13 mouse cellular contexts compared by ENCODE assay signal in the genomic region with DNA sequence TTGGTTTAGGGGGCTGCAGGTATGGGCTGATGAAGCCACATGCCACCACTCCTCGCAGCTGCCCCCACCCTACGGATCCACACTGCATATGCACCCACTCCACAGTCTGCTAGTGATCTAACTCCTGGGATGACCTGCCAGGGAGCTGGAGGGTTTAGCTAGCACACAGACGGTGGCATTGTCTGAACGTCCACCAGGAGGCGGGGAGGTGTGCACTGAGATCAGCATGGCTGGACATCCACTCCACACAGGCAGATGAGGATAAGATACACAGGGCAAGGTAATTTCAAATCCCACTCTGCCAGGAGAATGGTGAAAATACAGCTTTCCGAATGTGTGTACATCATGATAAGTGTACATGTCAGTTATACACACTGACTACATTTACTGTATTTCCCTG. TPM values are rescaled to one million over a fixed set of nuclear protein-coding genes. Genes with fewer than 3 reads are reported as not detected.
DNase-seq lines count a peak whose midpoint lies in the region; ATAC-seq and TF ChIP-seq lines count a peak whose summit lies in the region.
"Had no signal": no experiment of that assay in that cellular context is flagged by ENCODE, and none has a peak within 500 bp of the region (broad histone marks: within the 10 kb centered on the region; RNA-seq: fewer than 3 reads in every experiment).

No protein-coding gene starts in this region.

- DNase-seq in kidney, postnatal 4 days, result peak; percentile 13 to 17
- no peak for DNase-seq in ES-E14 (ENCODE audit: low read depth, low spot score)
- DNase-seq in liver, embryonic 13.5 days, result no peak
- no peak for DNase-seq in thymus, postnatal 10 days (ENCODE audit: low spot score in 2 of 2)
- DNase-seq in layer of hippocampus, adult 11-12 months (ENCODE audit: low spot score), result no peak
- DNase-seq: cerebellum, postnatal 25 days; kidney, postnatal 14 days; right cerebral cortex, postnatal 4 days had no signal

- TF ChIP-seq CTCF in E14TG2a.4 (conservative IDR thresholded peaks at IDR 0.05; ENCODE audit: low read length), result peak; percentile 31

- no peak overlapping the region for H3K9ac ChIP-seq in kidney, embryonic 16.5 days (replicated peaks; ENCODE audit: low read length)
- no peak overlapping the region for H3K9ac ChIP-seq in ES-E14 (ENCODE audit: insufficient read depth, low read depth, low read length, poor library complexity, severe bottlenecking)
- H3K9ac ChIP-seq in liver, embryonic 13.5 days, result no peak overlapping the region
- H3K9ac ChIP-seq: hindbrain, embryonic 14.5 days; stomach, embryonic 15.5 days had no signal

- 80% methylated on average over 6 of the region's 6 CpGs for WGBS in kidney, embryonic 16.5 days
- 65% methylated on average over 6 of the region's 6 CpGs for WGBS in liver, embryonic 13.5 days (ENCODE audit: insufficient replicate concordance)

- H3K27ac ChIP-seq in kidney, embryonic 16.5 days (ENCODE audit: low read length), result no peak overlapping the region
- no peak overlapping the region for H3K27ac ChIP-seq in ES-E14 (ENCODE audit: insufficient read depth, low read depth, low read length, poor library complexity, severe bottlenecking)
- no peak overlapping the region for H3K27ac ChIP-seq in liver, embryonic 13.5 days
- H3K27ac ChIP-seq: hindbrain, embryonic 14.5 days; stomach, embryonic 15.5 days had no signal

- H3K4me2 ChIP-seq in kidney, embryonic 16.5 days (replicated peaks; ENCODE audit: low read depth, low read length), result no peak overlapping the region
- H3K4me2 ChIP-seq in liver, embryonic 13.5 days, result no peak overlapping the region
- H3K4me2 ChIP-seq: hindbrain, embryonic 14.5 days; stomach, embryonic 15.5 days had no signal

- no peaks in the 10 kb centered on the region for H3K27me3 ChIP-seq in kidney, embryonic 16.5 days (ENCODE audit: insufficient read depth, low read length)
- H3K27me3 ChIP-seq in E14TG2a.4 (ENCODE audit: insufficient read depth, low read length), result no peaks in the 10 kb centered on the region
- H3K27me3 ChIP-seq in liver, embryonic 13.5 days, result no peaks in the 10 kb centered on the region
- H3K27me3 ChIP-seq: stomach, embryonic 15.5 days had no signal

- in situ Hi-C loops in ES-E14 (cut with MboI; ENCODE audit: low sequenced_read_pairs in 2 of 2, unreplicated experiment in 2 of 2), result no loop called here

- no peak for ATAC-seq in kidney, embryonic 16.5 days (ENCODE audit: low FRiP score, low TSS enrichment)
- ATAC-seq in liver, embryonic 13.5 days (ENCODE audit: low read depth), result peak; percentile 66

- H3K36me3 ChIP-seq in kidney, embryonic 16.5 days (ENCODE audit: insufficient read depth, low read length), result peaks cover 74% of the 10 kb centered on the region
- H3K36me3 ChIP-seq in E14TG2a.4 (ENCODE audit: insufficient read depth, low read length) (peaks cover 92% of the 10 kb centered on the region), ES-E14 (ENCODE audit: control insufficient read depth, insufficient read depth, low read length, poor library complexity, severe bottlenecking) (peaks cover 38% of the 10 kb centered on the region)
- H3K36me3 ChIP-seq in liver, embryonic 13.5 days, result peaks cover 88% of the 10 kb centered on the region

- H3K4me1 ChIP-seq in kidney, embryonic 16.5 days (ENCODE audit: insufficient read depth, low read length), result no peaks in the 10 kb centered on the region
- H3K4me1 ChIP-seq in E14TG2a.4 (replicated peaks; ENCODE audit: low read depth, low read length), result peaks cover 9% of the 10 kb centered on the region
- H3K4me1 ChIP-seq in ES-E14 (ENCODE audit: control insufficient read depth in 2 of 2, insufficient read depth in 2 of 2, low read length in 2 of 2, poor library complexity in 1 of 2), result no peaks in the 10 kb centered on the region
- no peaks in the 10 kb centered on the region; the same call in 1 of the 2 replicates for H3K4me1 ChIP-seq in liver, embryonic 13.5 days (replicated peaks)
- H3K4me1 ChIP-seq: stomach, embryonic 15.5 days had no signal

- no peak overlapping the region for H3K4me3 ChIP-seq in kidney, embryonic 16.5 days (ENCODE audit: low read length)
- H3K4me3 ChIP-seq in E14TG2a.4 (replicated peaks; ENCODE audit: low read length), result no peak overlapping the region
- H3K4me3 ChIP-seq in ES-E14 (ENCODE audit: insufficient read depth in 1 of 2, low read depth in 1 of 2, low read length in 2 of 2, poor library complexity in 1 of 2, severe bottlenecking in 1 of 2), result no peak overlapping the region
- H3K4me3 ChIP-seq in liver, embryonic 13.5 days (replicated peaks), result no peak overlapping the region
- H3K4me3 ChIP-seq: stomach, embryonic 15.5 days had no signal

- no peaks in the 10 kb centered on the region for H3K9me3 ChIP-seq in kidney, embryonic 16.5 days (ENCODE audit: low read length)
- no peaks in the 10 kb centered on the region for H3K9me3 ChIP-seq in E14TG2a.4 (ENCODE audit: low read length)
- H3K9me3 ChIP-seq in ES-E14 (ENCODE audit: control insufficient read depth, insufficient read depth, low read depth, low read length), result no peaks in the 10 kb centered on the region
- no peaks in the 10 kb centered on the region for H3K9me3 ChIP-seq in liver, embryonic 13.5 days (replicated peaks)
- H3K9me3 ChIP-seq: G1E; stomach, embryonic 15.5 days had no signal

TF ChIP-seq in ES-E14, 5 proteins besides CTCF, POLR2A, EP300 and RAD21:
- peak; percentile 19; the same call in 1 of the 2 replicates for TF ChIP-seq ZC3H11A (IDR thresholded peaks at IDR 0.05; ENCODE audit: borderline replicate concordance, low read depth, low read length)
- no peak for TF ChIP-seq ZNF384 (IDR thresholded peaks at IDR 0.05; ENCODE audit: low read depth, low read length)

RNA-seq across cellular contexts. Expression of a gene that starts 30.3 kb away (rescaled TPM):
- polyA plus RNA-seq in kidney, embryonic 16.5 days (2015; fragmentation: Nextera tagmentation; extraction: Ambion mirVana), result 34.2 TPM in 2 replicates
- total RNA-seq in ES-E14 (2012; rRNA removed), result 19.7 and 25.7 TPM in 2 replicates
- 18.4 and 22.7 TPM in 2 replicates for polyA plus RNA-seq in liver, embryonic 13.5 days (2015; fragmentation: Nextera tagmentation; extraction: Ambion mirVana)

Comparison
In these comparisons a context has a peak if more than half of its experiments do, and no peak if none do; other contexts are left out.
1. DNase-seq: peak in kidney, postnatal 4 days (2 of 2); none in ES-E14 (single experiment), liver, embryonic 13.5 days (single experiment), thymus, postnatal 10 days (0 of 2) and layer of hippocampus, adult 11-12 months (single experiment).